Mouse (Mus musculus) heart, embryonic 11.5 days (tissue): ENCODE measurements at regions not wholly inside any gene's neighbourhood (a gene's known extent, or its start where the extent isn't known, plus 50 kb on each side); places are given as distances from the start of the nearest gene placed in this dataset.

Experiments
- ATAC-seq: fragments of 200-750 bp; cut with Nextera tagmentation; replicated peaks from 2 replicates; pipeline ENCODE4 v1.8.0; 2017; ENCODE audit warnings: moderate library complexity; ENCODE audit not compliant: insufficient number of reproducible peaks, low FRiP score, low TSS enrichment
- H3K27ac ChIP-seq: fragments of 300-500 bp; sonication (generic); 2 replicates; pipeline ENCODE4 v1.5.1; 2014; ENCODE audit warnings: mild to moderate bottlenecking, low read depth, low read length
- H3K27me3 ChIP-seq: fragments of 300-500 bp; sonication (generic); 2 replicates; pipeline ENCODE4 v1.6.1; 2014; ENCODE audit warnings: mild to moderate bottlenecking, low read length, mixed read lengths; ENCODE audit not compliant: control insufficient read depth, insufficient read depth
- H3K36me3 ChIP-seq: fragments of 300-500 bp; sonication (generic); 2 replicates; pipeline ENCODE4 v1.6.1; 2014; ENCODE audit warnings: mild to moderate bottlenecking, low read length, moderate library complexity, mixed read lengths; ENCODE audit not compliant: control insufficient read depth, insufficient read depth
- H3K4me1 ChIP-seq: fragments of 300-500 bp; sonication (generic); 2 replicates; pipeline ENCODE4 v1.6.1; 2014; ENCODE audit warnings: low read length; ENCODE audit not compliant: control insufficient read depth, insufficient read depth
- H3K4me2 ChIP-seq: fragments of 300-500 bp; sonication (generic); 2 replicates; pipeline ENCODE4 v1.6.1; 2014; ENCODE audit warnings: mild to moderate bottlenecking, moderate library complexity
- H3K4me3 ChIP-seq: fragments of 300-500 bp; sonication (generic); 2 replicates; pipeline ENCODE4 v1.5.1; 2014; ENCODE audit warnings: low read depth, low read length
- H3K9ac ChIP-seq: fragments of 300-500 bp; sonication (generic); 2 replicates; pipeline ENCODE4 v1.6.1; 2014; ENCODE audit warnings: mild to moderate bottlenecking, low read depth, low read length, moderate library complexity
- H3K9me3 ChIP-seq: fragments of 300-500 bp; sonication (generic); replicated peaks from 2 replicates; pipeline ENCODE4 v1.6.1; 2016; ENCODE audit warnings: low read length; ENCODE audit not compliant: control insufficient read depth
- WGBS: fragments of 180-500 bp; shearing (Covaris S2); extraction: QIAGEN DNeasy Blood & Tissue Kit; methylation state at CpG from one replicate; pipeline ENCODE4 v1.1.7; 2014; ENCODE audit not compliant: insufficient replicate concordance; 5-methylcytosine and 5-hydroxymethylcytosine counted together

- ATAC-seq, result no peak
- H3K4me2 ChIP-seq, result no peak overlapping the region
- 85% methylated on average over 2 of the region's 2 CpGs for WGBS
- no peak overlapping the region for H3K27ac ChIP-seq
- H3K36me3 ChIP-seq, result no peaks in the 10 kb centered on the region
- H3K4me3 ChIP-seq, result no peak overlapping the region
- H3K4me1 ChIP-seq, result peaks cover 4% of the 10 kb centered on the region; the same call in 1 of the 2 replicates
- no peaks in the 10 kb centered on the region for H3K27me3 ChIP-seq
- H3K9ac ChIP-seq, result no peak overlapping the region
- 0 out of 2 replicates have a peak, but pooled peaks cover 2% of the 10 kb centered on the region for H3K9me3 ChIP-seq
Measured at GRCm38 (mm10) chr4:106250048-106250447, 66.0 kb upstream of the Usp24 start.

GRCm38 (mm10) chr4:106251430-106251829 is 64.6 kb upstream of the Usp24 start:
- 94% methylated on average over 1 of the region's 1 CpGs for WGBS
- H3K27ac ChIP-seq, result no peak overlapping the region

GRCm38 (mm10) chr4:106252946-106253345 is 63.1 kb upstream of the Usp24 start:
- Histone ChIP-seq H3K9ac (no peak overlapping the region), H3K4me1 (peaks cover 12% of the 10 kb centered on the region), H3K27ac (no peak overlapping the region), H3K27me3 (no peaks in the 10 kb centered on the region), H3K36me3 (no peaks in the 10 kb centered on the region), H3K4me2 (no peak overlapping the region), H3K9me3 (no peaks in the 10 kb centered on the region), H3K4me3 (no peak overlapping the region)
- 91% methylated on average over 6 of the region's 6 CpGs for WGBS
- ATAC-seq, result no peak

More at GRCm38 (mm10) chr4:106251430-106251829, 64.6 kb upstream of the Usp24 start:
- Histone ChIP-seq H3K4me3 (no peak overlapping the region), H3K27me3 (no peaks in the 10 kb centered on the region), H3K9me3 (0 out of 2 replicates have a peak, but pooled peaks cover 2% of the 10 kb centered on the region), H3K4me1 (peaks cover 6% of the 10 kb centered on the region), H3K4me2 (no peak overlapping the region), H3K36me3 (no peaks in the 10 kb centered on the region), H3K9ac (no peak overlapping the region)
- ATAC-seq, result no peak

GRCm38 (mm10) chr4:106254761-106255475 is 61.1 kb upstream of the Usp24 start:
- Histone ChIP-seq H3K4me1 (peaks cover 9% of the 10 kb centered on the region), H3K9me3 (no peaks in the 10 kb centered on the region), H3K27ac (no peak overlapping the region), H3K4me3 (no peak overlapping the region), H3K9ac (no peak overlapping the region), H3K4me2 (no peak overlapping the region), H3K36me3 (no peaks in the 10 kb centered on the region), H3K27me3 (no peaks in the 10 kb centered on the region)
- WGBS, result 78% methylated on average over 3 of the region's 3 CpGs
- no peak for ATAC-seq

- Histone ChIP-seq H3K4me1 (peaks cover 9% of the 10 kb centered on the region), H3K4me2 (no peak overlapping the region), H3K36me3 (no peaks in the 10 kb centered on the region), H3K4me3 (no peak overlapping the region), H3K27ac (peak overlapping the region; percentile 46; the same call in 1 of the 2 replicates), H3K27me3 (no peaks in the 10 kb centered on the region), H3K9ac (no peak overlapping the region), H3K9me3 (no peaks in the 10 kb centered on the region)
- no peak for ATAC-seq
Measured at GRCm38 (mm10) chr4:106255959-106256609, 59.9 kb upstream of the Usp24 start.

GRCm38 (mm10) chr4:106261404-106261803 is 54.6 kb upstream of the Usp24 start:
- WGBS, result 72% methylated on average over 3 of the region's 3 CpGs
- no peak for ATAC-seq

GRCm38 (mm10) chr4:106261901-106262560 is 54.0 kb upstream of the Usp24 start:
- Histone ChIP-seq H3K27ac (no peak overlapping the region), H3K9ac (no peak overlapping the region), H3K4me3 (no peak overlapping the region), H3K4me2 (no peak overlapping the region), H3K36me3 (no peaks in the 10 kb centered on the region), H3K9me3 (no peaks in the 10 kb centered on the region), H3K4me1 (no peaks in the 10 kb centered on the region; the same call in none of the 2 replicates), H3K27me3 (no peaks in the 10 kb centered on the region)
- ATAC-seq, result no peak
- WGBS, result 72% methylated on average over 3 of the region's 3 CpGs

More at GRCm38 (mm10) chr4:106261404-106261803, 54.6 kb upstream of the Usp24 start:
- Histone ChIP-seq H3K27me3 (no peaks in the 10 kb centered on the region), H3K4me1 (peaks cover 6% of the 10 kb centered on the region), H3K4me3 (no peak overlapping the region), H3K27ac (no peak overlapping the region), H3K9ac (no peak overlapping the region), H3K36me3 (no peaks in the 10 kb centered on the region), H3K4me2 (no peak overlapping the region), H3K9me3 (no peaks in the 10 kb centered on the region)

- Histone ChIP-seq H3K4me2 (no peak overlapping the region), H3K4me3 (no peak overlapping the region), H3K27me3 (no peaks in the 10 kb centered on the region), H3K27ac (no peak overlapping the region), H3K9ac (no peak overlapping the region), H3K4me1 (no peaks in the 10 kb centered on the region; the same call in 1 of the 2 replicates), H3K36me3 (no peaks in the 10 kb centered on the region), H3K9me3 (no peaks in the 10 kb centered on the region)
- ATAC-seq, result no peak
- WGBS, result 74% methylated on average over 9 of the region's 9 CpGs
Measured at GRCm38 (mm10) chr4:106262751-106263725, 53.0 kb upstream of the Usp24 start.
